Mouse (Mus musculus) cerebellum, postnatal 25 days (tissue): ENCODE data around the gene Gm3194.
"Not testable (repeated sequence)": the region's sequence is repeated elsewhere in the genome, so short reads cannot be mapped to it uniquely, and the experiment has no call there.

Experiments used
- DNase-seq, 2 experiments: peaks; one replicate each; pipeline ENCODE4 v3.0.0; 2021; ENCODE audit warnings: mixed read lengths in 2 of 2

The Gm3194 gene

DNA sequence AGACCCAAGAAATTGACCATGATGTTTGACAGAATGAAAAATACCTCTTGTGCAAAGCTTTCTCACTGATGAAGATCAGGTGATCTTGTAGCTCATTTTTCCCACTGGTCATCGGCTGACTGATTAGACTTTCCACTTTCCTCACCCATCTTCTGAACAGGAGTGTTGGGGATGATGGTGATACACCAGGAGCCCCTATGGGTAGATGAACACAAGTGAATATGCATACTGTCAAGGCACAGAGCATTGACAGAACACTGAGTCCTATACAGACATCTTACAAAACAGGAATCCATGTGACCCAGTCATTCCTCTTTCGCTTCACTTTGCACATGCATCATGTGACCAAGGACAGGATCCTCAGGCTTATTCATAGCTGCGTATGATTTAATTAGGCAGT, at the start of gene Gm3194:
Gm3194 (minus strand) TSS at position 101 of the 400 bp plus-strand sequence.
- DNase-seq = not testable (repeated sequence)

DNA sequence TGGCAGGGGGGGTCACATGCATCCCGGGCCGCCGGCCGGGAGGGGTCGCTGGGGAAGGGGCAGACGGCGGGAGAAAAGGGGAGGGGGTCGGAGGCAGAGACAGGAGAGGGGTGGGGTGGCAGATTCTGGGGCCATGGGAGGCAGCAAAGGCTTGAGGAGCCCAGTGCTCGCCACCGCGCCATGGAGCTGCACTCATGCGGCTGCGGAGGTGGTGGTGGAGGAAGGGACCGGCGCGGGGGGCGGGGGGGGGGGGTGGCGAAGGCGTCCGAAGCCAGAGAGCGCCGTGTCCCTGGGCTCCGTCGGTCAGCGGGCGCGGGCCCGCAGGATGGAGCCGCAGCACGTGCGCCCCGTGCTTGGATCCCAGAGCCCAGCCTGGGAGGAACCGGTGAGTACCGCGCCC, 46.1 kb upstream of the Gm3194 start, which contains the start of gene Gm3488:
Gm3488 (plus strand) TSS at position 301 of the 400 bp plus-strand sequence.
- DNase-seq = not testable (repeated sequence)

DNA sequence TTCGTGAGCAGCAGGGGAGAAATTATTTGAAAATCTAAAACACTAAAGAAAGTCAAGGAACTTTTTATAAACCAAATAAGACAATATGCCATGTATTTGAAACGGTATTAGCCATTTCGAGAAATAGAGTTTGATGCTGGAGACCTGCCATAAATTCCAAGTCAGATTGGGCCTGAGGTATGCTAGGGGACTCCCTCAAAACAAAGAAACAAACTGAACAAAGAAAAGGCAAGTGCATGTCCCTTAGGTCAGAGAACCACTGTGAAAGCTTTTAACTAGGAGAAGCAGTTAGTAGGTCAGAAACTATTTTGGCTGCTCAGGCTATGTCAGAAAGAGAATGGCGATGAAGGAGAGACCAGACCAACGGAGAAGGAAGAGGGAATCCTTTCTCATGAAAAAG, 28.6 kb upstream of the Gm3194 start, which contains the start of gene Gm3187:
Gm3187 (plus strand) TSS at position 301 of the 400 bp plus-strand sequence.
- DNase-seq = not testable (repeated sequence)

DNA sequence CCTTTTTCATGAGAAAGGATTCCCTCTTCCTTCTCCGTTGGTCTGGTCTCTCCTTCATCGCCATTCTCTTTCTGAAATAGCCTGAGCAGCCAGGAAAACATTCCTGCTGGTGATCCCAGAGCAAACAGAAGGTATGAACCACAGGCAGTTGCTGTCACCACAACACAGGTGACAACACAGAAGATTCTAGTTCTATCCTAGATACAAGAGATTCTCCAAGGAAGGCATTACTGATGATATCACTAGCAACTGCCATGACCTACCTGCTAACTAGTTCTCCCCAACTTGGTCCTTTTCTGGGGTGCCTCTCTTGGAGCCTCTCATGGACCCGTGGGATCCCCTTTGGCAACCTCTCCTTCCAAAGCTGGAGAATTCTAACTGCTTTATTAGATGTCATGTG, 22.5 kb upstream of the Gm3194 start, which contains the start of gene Gm8246:
Gm8246 (minus strand) TSS at position 101 of the 400 bp plus-strand sequence.
- not testable (repeated sequence) for DNase-seq

DNA sequence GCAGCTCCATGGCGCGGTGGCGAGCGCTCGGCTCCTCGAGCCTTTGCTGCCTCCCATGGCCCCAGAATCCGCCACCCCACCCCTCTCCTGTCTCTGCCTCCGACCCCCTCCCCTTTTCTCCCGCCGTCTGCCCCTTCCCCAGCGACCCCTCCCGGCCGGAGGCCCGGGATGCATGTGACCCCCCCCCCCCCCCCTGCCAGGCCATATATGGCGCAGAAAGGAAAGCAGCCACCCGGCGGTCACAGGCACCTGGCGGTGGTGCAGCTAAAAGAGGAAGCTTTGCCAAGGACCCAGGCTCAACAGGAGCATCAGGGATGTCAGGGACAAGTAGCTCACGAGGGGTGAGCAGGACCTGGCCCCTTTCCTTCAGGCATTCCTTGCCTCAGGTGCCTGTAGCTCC, 5.2 kb upstream of the Gm3194 start:
- DNase-seq = not testable (repeated sequence)

DNA sequence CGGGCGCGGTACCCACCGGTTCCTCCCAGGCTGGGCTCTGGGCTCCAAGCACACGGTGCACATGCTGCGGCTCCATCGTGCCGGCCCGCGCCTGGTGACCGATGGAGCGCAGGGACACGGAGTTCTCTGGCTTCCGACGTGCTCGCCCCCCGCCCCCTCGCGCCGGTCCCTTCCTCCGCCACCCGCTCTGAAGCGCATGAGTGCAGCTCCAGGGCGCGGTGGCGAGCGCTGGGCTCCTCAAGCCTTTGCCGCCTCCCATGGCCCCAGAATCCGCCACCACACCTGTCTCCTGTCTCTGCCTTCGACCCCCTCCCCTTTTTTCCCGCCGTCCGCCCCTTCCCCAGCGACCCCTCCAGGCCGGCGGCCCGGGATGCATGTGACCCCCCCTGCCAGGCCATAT, 66.3 kb downstream of the Gm3194 start, which contains the start of gene Gm3500:
Gm3500 (minus strand) TSS at position 101 of the 400 bp plus-strand sequence.
- not testable (repeated sequence) for DNase-seq
